Comparison of ENCODE assay signal across 24 mouse cellular contexts in the genomic region with DNA sequence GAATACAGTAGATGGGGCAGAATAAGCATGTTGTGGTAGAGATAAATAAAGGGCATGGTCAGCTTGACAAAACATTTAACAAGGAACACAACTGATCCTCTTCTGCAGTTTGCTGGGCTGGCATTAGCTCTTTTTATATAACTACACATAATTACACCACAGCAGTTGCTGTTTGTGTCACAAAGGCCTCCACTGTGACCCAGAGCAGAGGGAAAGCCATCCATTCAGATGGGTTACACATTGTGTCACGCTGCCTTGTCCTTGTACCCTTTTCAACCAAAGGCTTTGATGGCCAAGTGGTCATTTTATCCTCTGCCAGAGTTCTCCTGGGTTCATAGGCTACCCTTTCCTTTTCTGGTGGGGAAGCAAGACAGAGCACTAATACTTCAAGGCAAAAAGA.
DNase-seq lines count a peak whose midpoint lies in the region; ATAC-seq and TF ChIP-seq lines count a peak whose summit lies in the region.
"Had no signal": no experiment of that assay in that cellular context is flagged by ENCODE, and none has a peak within 500 bp of the region (broad histone marks: within the 10 kb centered on the region; RNA-seq: fewer than 3 reads in every experiment).

No protein-coding gene starts in this region.

- TF ChIP-seq CTCF in brain, embryonic 14.5 days (IDR thresholded peaks at IDR 0.05; ENCODE audit: borderline replicate concordance, extremely low read depth, insufficient read depth, insufficient read length), result no peak

- H3K27ac ChIP-seq in kidney, embryonic 14.5 days (ENCODE audit: low read depth, low read length), result no peak overlapping the region
- H3K27ac ChIP-seq: embryonic facial prominence, embryonic 12.5 days; gastrocnemius, adult 2 months; hindbrain, embryonic 10.5 days; hindbrain, embryonic 15.5 days had no signal

- H3K4me3 ChIP-seq in kidney, embryonic 14.5 days (ENCODE audit: low read length), result no peak overlapping the region
- H3K4me3 ChIP-seq: embryonic facial prominence, embryonic 12.5 days; gastrocnemius, adult 2 months; heart, embryonic 12.5 days; hindbrain, embryonic 10.5 days; hindbrain, embryonic 15.5 days had no signal

- no peaks in the 10 kb centered on the region for H3K9me3 ChIP-seq in kidney, embryonic 14.5 days (ENCODE audit: control insufficient read depth, low read length)
- H3K9me3 ChIP-seq: embryonic facial prominence, embryonic 12.5 days; hindbrain, embryonic 10.5 days; hindbrain, embryonic 15.5 days had no signal

- WGBS in kidney, embryonic 14.5 days, result 53% methylated on average over 1 of the region's 1 CpGs

- no peak for TF ChIP-seq POLR2A in brain, embryonic 14.5 days (IDR thresholded peaks at IDR 0.05; ENCODE audit: borderline replicate concordance, extremely low read depth, insufficient read depth, insufficient read length, poor library complexity, severe bottlenecking)

- no peaks in the 10 kb centered on the region for H3K27me3 ChIP-seq in kidney, embryonic 14.5 days (ENCODE audit: control insufficient read depth, insufficient read depth, low read length)
- H3K27me3 ChIP-seq: CH12.LX; embryonic facial prominence, embryonic 12.5 days; heart, embryonic 12.5 days; hindbrain, embryonic 15.5 days had no signal

- no peak overlapping the region for H3K4me2 ChIP-seq in kidney, embryonic 14.5 days (replicated peaks; ENCODE audit: low read depth, low read length)
- H3K4me2 ChIP-seq: embryonic facial prominence, embryonic 12.5 days; heart, embryonic 12.5 days; hindbrain, embryonic 15.5 days had no signal

- peak; percentile 52 for DNase-seq in adrenal gland, adult 8-10 months
- no peak for DNase-seq in adrenal gland, adult 18-20 months (ENCODE audit: low spot score in 2 of 2)
- peak; percentile 6 for DNase-seq in lung, postnatal 36 days
- no peak for DNase-seq in lung, postnatal 10 days
- DNase-seq in adrenal gland, postnatal 14 days, result peak; percentile 31
- peak; percentile 5 for DNase-seq in brain, embryonic 14.5 days (ENCODE audit: low read depth)
- no peak for DNase-seq in gastrocnemius, adult 18-20 months (ENCODE audit: low spot score)
- DNase-seq: cerebellum, adult 11 months; cerebellum, adult 8-10 months; cerebellum, postnatal 25 days; gastrocnemius, adult 2 months; gastrocnemius, postnatal 25 days; kidney, adult 8-10 months had no signal

- no peaks in the 10 kb centered on the region for H3K4me1 ChIP-seq in kidney, embryonic 14.5 days (ENCODE audit: control insufficient read depth, insufficient read depth, low read length)
- H3K4me1 ChIP-seq: embryonic facial prominence, embryonic 12.5 days; hindbrain, embryonic 15.5 days had no signal

- ATAC-seq in kidney, embryonic 14.5 days (ENCODE audit: low FRiP score, low TSS enrichment), result no peak
- ATAC-seq: activated CD4-positive, CD25-positive, alpha-beta regulatory T cell, adult 4 months; forebrain, embryonic 16.5 days; inflammation-experienced regulatory T-cells, adult 6 months; intestine, postnatal 0 days; Patski had no signal

- H3K9ac ChIP-seq in kidney, embryonic 14.5 days (ENCODE audit: low read depth, low read length), result no peak overlapping the region
- H3K9ac ChIP-seq: embryonic facial prominence, embryonic 12.5 days; heart, embryonic 12.5 days; hindbrain, embryonic 15.5 days had no signal

- no peaks in the 10 kb centered on the region for H3K36me3 ChIP-seq in kidney, embryonic 14.5 days (ENCODE audit: control insufficient read depth, insufficient read depth, low read length)
- H3K36me3 ChIP-seq: embryonic facial prominence, embryonic 12.5 days; heart, embryonic 12.5 days; hindbrain, embryonic 10.5 days; hindbrain, embryonic 15.5 days had no signal

Comparison
In these comparisons a context has a peak if more than half of its experiments do, and no peak if none do; other contexts are left out.
1. DNase-seq: peak in adrenal gland, adult 8-10 months (single experiment), lung, postnatal 36 days (single experiment), adrenal gland, postnatal 14 days (single experiment) and brain, embryonic 14.5 days (single experiment); none in adrenal gland, adult 18-20 months (0 of 2), lung, postnatal 10 days (single experiment) and gastrocnemius, adult 18-20 months (single experiment).